Mouse (Mus musculus): ENCODE results near the gene Ccdc51. TPM values are rescaled to one million over a fixed set of nuclear protein-coding genes. Genes with fewer than 3 reads are reported as not detected.
A peak's percentile ranks its signal among the peaks of the same experiment; 100 is the strongest.

Gene Ccdc51
- polyA plus RNA-seq, 1 experiment, result 7.7 TPM

DNA sequence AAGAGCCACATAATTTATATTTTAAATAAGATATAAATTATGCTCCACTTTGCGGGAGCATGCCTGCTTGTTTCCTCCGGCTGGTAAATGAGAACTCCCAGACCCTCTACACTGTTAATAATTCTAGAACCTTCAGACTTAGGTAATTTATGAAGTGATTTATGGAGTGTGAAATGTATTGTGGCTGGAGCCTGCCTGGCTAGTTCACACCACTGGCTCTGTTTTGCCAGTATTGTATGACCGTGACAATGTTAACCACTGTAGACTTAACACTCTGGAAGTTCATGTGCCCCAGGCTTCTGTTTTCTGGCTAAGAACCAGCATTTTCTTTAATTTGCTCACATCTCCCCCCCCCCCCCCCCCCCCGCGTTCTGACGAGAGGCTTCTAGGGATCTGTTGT is 25.0 kb downstream of the Ccdc51 start:
- no peak overlapping the region for H3K27ac ChIP-seq (ENCODE audit: insufficient read depth, low read length)
- H3K27me3 ChIP-seq (ENCODE audit: control insufficient read depth, insufficient read depth, low read length), result no peaks in the 10 kb centered on the region
- no peak for DNase-seq
- TF ChIP-seq POLR2A (IDR thresholded peaks at IDR 0.05; ENCODE audit: borderline replicate concordance, insufficient read depth, low read length) (no peak), CTCF (IDR thresholded peaks at IDR 0.05; ENCODE audit: borderline replicate concordance, insufficient read depth, low read depth, low read length) (no peak)
- WGBS, result 85% methylated on average over 5 of the region's 6 CpGs
- H3K4me1 ChIP-seq (ENCODE audit: control insufficient read depth, insufficient read depth, low read length), result no peaks in the 10 kb centered on the region
- H3K4me3 ChIP-seq (replicated peaks; ENCODE audit: insufficient read depth, low read depth, low read length), result no peak overlapping the region

DNA sequence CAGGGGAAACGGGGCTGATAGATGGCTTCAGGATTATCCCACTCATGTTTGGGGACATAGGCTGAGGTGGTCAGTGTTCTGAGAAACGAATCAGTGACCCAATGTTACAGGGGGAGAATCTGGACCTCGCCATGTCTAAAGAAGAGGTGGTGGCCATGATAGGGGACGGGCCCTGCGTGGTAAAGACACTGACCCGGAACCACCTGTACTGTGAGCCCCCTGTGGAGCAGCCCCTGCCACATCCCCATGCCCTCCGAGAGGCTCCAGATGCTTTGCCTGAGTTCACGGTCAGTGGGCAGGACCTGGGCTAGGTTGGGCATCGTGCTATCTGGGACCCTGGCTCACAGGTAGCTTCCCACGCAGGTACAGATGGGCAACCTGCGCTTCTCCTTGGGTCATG is 27.9 kb downstream of the Ccdc51 start:
- Histone ChIP-seq H3K27me3 (ENCODE audit: control insufficient read depth, insufficient read depth, low read length) (no peaks in the 10 kb centered on the region), H3K4me3 (replicated peaks; ENCODE audit: insufficient read depth, low read depth, low read length) (no peak overlapping the region), H3K4me1 (ENCODE audit: control insufficient read depth, insufficient read depth, low read length) (no peaks in the 10 kb centered on the region), H3K27ac (ENCODE audit: insufficient read depth, low read length) (no peak overlapping the region)
- TF ChIP-seq CTCF (IDR thresholded peaks at IDR 0.05; ENCODE audit: borderline replicate concordance, insufficient read depth, low read depth, low read length) (no peak), POLR2A (IDR thresholded peaks at IDR 0.05; ENCODE audit: borderline replicate concordance, insufficient read depth, low read length) (no peak)
- DNase-seq, result no peak
- WGBS, result 93% methylated on average over 11 of the region's 11 CpGs

DNA sequence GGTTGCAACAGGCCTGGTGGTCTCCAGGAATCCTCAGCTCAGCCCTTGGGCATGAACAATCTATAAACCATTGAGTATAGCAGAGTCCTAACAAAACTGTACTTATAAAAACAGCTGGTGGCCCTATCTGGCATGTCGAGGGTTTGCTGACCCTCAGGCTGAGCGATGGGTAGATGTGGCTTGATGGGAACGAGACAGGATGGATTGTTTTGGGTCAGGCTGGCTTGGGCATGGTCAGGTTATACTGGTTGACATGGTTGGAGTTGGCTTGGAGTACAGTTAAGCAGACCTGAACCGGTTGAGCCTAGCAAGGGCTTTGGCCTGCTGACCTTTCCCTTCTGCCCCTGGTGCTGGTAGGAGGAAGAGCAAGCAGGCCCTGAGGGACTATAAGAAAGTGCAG is 28.8 kb downstream of the Ccdc51 start:
- no peak for TF ChIP-seq POLR2A (IDR thresholded peaks at IDR 0.05; ENCODE audit: borderline replicate concordance, insufficient read depth, low read length)
- TF ChIP-seq CTCF (IDR thresholded peaks at IDR 0.05; ENCODE audit: borderline replicate concordance, insufficient read depth, low read depth, low read length), result no peak
- peak in 1 of 2 experiments; percentile 1 for DNase-seq
- Histone ChIP-seq H3K4me3 (replicated peaks; ENCODE audit: insufficient read depth, low read depth, low read length) (no peak overlapping the region), H3K4me1 (ENCODE audit: control insufficient read depth, insufficient read depth, low read length) (no peaks in the 10 kb centered on the region), H3K27ac (ENCODE audit: insufficient read depth, low read length) (no peak overlapping the region), H3K27me3 (ENCODE audit: control insufficient read depth, insufficient read depth, low read length) (no peaks in the 10 kb centered on the region)
- WGBS, result 81% methylated on average over 4 of the region's 4 CpGs

GRCm38 (mm10) chr9:109111591-109111990 is 29.3 kb downstream of the Ccdc51 start:
- H3K27ac ChIP-seq (ENCODE audit: insufficient read depth, low read length), result no peak overlapping the region
- no peak for DNase-seq
- WGBS, result 90% methylated on average over 9 of the region's 9 CpGs
- TF ChIP-seq CTCF (IDR thresholded peaks at IDR 0.05; ENCODE audit: borderline replicate concordance, insufficient read depth, low read depth, low read length) (no peak), POLR2A (IDR thresholded peaks at IDR 0.05; ENCODE audit: borderline replicate concordance, insufficient read depth, low read length) (no peak)
- H3K4me3 ChIP-seq (replicated peaks; ENCODE audit: insufficient read depth, low read depth, low read length), result no peak overlapping the region
- H3K27me3 ChIP-seq (ENCODE audit: control insufficient read depth, insufficient read depth, low read length), result no peaks in the 10 kb centered on the region
- H3K4me1 ChIP-seq (ENCODE audit: control insufficient read depth, insufficient read depth, low read length), result no peaks in the 10 kb centered on the region

GRCm38 (mm10) chr9:109113331-109113730 is 31.0 kb downstream of the Ccdc51 start:
- no peak overlapping the region for H3K27ac ChIP-seq (ENCODE audit: insufficient read depth, low read length)
- no peak for DNase-seq
- H3K4me1 ChIP-seq (ENCODE audit: control insufficient read depth, insufficient read depth, low read length), result no peaks in the 10 kb centered on the region
- WGBS, result 94% methylated on average over 8 of the region's 8 CpGs
- no peaks in the 10 kb centered on the region for H3K27me3 ChIP-seq (ENCODE audit: control insufficient read depth, insufficient read depth, low read length)
- no peak for TF ChIP-seq POLR2A (IDR thresholded peaks at IDR 0.05; ENCODE audit: borderline replicate concordance, insufficient read depth, low read length)
- TF ChIP-seq CTCF (IDR thresholded peaks at IDR 0.05; ENCODE audit: borderline replicate concordance, insufficient read depth, low read depth, low read length), result no peak
- H3K4me3 ChIP-seq (replicated peaks; ENCODE audit: insufficient read depth, low read depth, low read length), result no peak overlapping the region

DNA sequence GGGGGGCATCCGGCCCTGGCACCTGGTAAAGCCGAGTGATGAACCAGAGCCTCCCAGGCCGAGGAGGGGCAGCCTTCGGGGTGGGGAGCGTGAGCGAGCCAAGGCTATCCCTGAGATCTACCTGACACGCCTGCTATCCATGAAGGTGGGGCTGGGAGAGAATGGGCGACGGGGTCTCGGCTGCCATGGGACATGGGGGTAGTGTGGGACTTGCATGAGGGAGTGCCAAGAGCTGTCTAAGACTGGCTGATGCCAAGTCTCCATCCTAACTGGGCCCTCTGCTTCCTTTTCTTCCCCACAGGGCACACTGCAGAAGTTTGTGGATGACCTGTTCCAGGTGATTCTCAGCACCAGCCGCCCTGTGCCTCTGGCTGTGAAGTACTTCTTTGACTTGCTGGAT is 32.0 kb downstream of the Ccdc51 start:
- no peaks in the 10 kb centered on the region for H3K27me3 ChIP-seq (ENCODE audit: control insufficient read depth, insufficient read depth, low read length)
- no peaks in the 10 kb centered on the region for H3K4me1 ChIP-seq (ENCODE audit: control insufficient read depth, insufficient read depth, low read length)
- no peak overlapping the region for H3K4me3 ChIP-seq (replicated peaks; ENCODE audit: insufficient read depth, low read depth, low read length)
- no peak for DNase-seq
- WGBS, result 88% methylated on average over 11 of the region's 11 CpGs
- no peak overlapping the region for H3K27ac ChIP-seq (ENCODE audit: insufficient read depth, low read length)
- TF ChIP-seq POLR2A (IDR thresholded peaks at IDR 0.05; ENCODE audit: borderline replicate concordance, insufficient read depth, low read length) (no peak), CTCF (IDR thresholded peaks at IDR 0.05; ENCODE audit: borderline replicate concordance, insufficient read depth, low read depth, low read length) (no peak)

GRCm38 (mm10) chr9:109114871-109115270 is 32.6 kb downstream of the Ccdc51 start:
- Histone ChIP-seq H3K4me1 (ENCODE audit: control insufficient read depth, insufficient read depth, low read length) (no peaks in the 10 kb centered on the region), H3K4me3 (replicated peaks; ENCODE audit: insufficient read depth, low read depth, low read length) (no peak overlapping the region), H3K27me3 (ENCODE audit: control insufficient read depth, insufficient read depth, low read length) (no peaks in the 10 kb centered on the region), H3K27ac (ENCODE audit: insufficient read depth, low read length) (no peak overlapping the region)
- TF ChIP-seq POLR2A (IDR thresholded peaks at IDR 0.05; ENCODE audit: borderline replicate concordance, insufficient read depth, low read length) (no peak), CTCF (IDR thresholded peaks at IDR 0.05; ENCODE audit: borderline replicate concordance, insufficient read depth, low read depth, low read length) (no peak)
- WGBS, result 86% methylated on average over 7 of the region's 7 CpGs
- DNase-seq, result no peak

- H3K4me1 ChIP-seq (ENCODE audit: control insufficient read depth, insufficient read depth, low read length), result no peaks in the 10 kb centered on the region
- TF ChIP-seq POLR2A (IDR thresholded peaks at IDR 0.05; ENCODE audit: borderline replicate concordance, insufficient read depth, low read length), result no peak
- TF ChIP-seq CTCF (IDR thresholded peaks at IDR 0.05; ENCODE audit: borderline replicate concordance, insufficient read depth, low read depth, low read length), result no peak
- H3K27me3 ChIP-seq (ENCODE audit: control insufficient read depth, insufficient read depth, low read length), result no peaks in the 10 kb centered on the region
- no peak overlapping the region for H3K27ac ChIP-seq (ENCODE audit: insufficient read depth, low read length)
- 92% methylated on average over 10 of the region's 10 CpGs for WGBS
- H3K4me3 ChIP-seq (replicated peaks; ENCODE audit: insufficient read depth, low read depth, low read length), result no peak overlapping the region
- no peak for DNase-seq
Observed at GRCm38 (mm10) chr9:109116205-109116604, 33.9 kb downstream of the Ccdc51 start.
